Mouse (Mus musculus) E14TG2a.4 (cell line): ENCODE results near the gene Gm9903.

Source experiments
- CTCF ChIP-seq: conservative IDR thresholded peaks from 2 replicates; pipeline ENCODE4 v1.5.1; 2014; ENCODE audit warnings: low read length
- POU5F1 ChIP-seq: IDR thresholded peaks from 2 replicates; pipeline ENCODE4 v1.6.1; 2014; ENCODE audit warnings: low read length, borderline replicate concordance

- TF ChIP-seq CTCF (peak; percentile 64), POU5F1 (no peak)
These were observed 46.2 kb downstream of the Gm9903 start for GRCm38 (mm10) chr5:33675964-33676363.
